Mouse (Mus musculus): ENCODE measurements at regions not wholly inside any gene's neighbourhood (a gene's known extent, or its start where the extent isn't known, plus 50 kb on each side); places are given as distances from the start of the nearest gene placed in this dataset.
"Not testable (repeated sequence)": the region's sequence is repeated elsewhere in the genome, so short reads cannot be mapped to it uniquely, and the experiment has no call there.

GRCm38 (mm10) chr3:18740344-18740743 lies 792.1 kb downstream of the Cypt12 start:
- DNase-seq (ENCODE audit: low spot score in 2 of 2), result no peak

GRCm38 (mm10) chr3:18743474-18743873 lies 795.3 kb downstream of the Cypt12 start:
- no peak for DNase-seq (ENCODE audit: low spot score in 2 of 2)

- DNase-seq (ENCODE audit: low spot score in 2 of 2), result no peak
These were observed 796.0 kb downstream of the Cypt12 start for GRCm38 (mm10) chr3:18744216-18744615.

- no peak for DNase-seq (ENCODE audit: low spot score in 2 of 2)
These were observed 798.0 kb downstream of the Cypt12 start for GRCm38 (mm10) chr3:18746206-18746605.

GRCm38 (mm10) chr3:18746898-18747297 lies 798.7 kb downstream of the Cypt12 start:
- DNase-seq (ENCODE audit: low spot score in 2 of 2), result no peak

- no peak for DNase-seq (ENCODE audit: low spot score in 2 of 2)
These were observed 803.5 kb downstream of the Cypt12 start for GRCm38 (mm10) chr3:18751660-18752259.

GRCm38 (mm10) chr3:18764301-18765078 lies 816.3 kb downstream of the Cypt12 start:
- DNase-seq (ENCODE audit: low spot score in 2 of 2), result no peak

- DNase-seq (ENCODE audit: low spot score in 2 of 2), result peak; percentile 22 to 42
These were observed 830.3 kb downstream of the Cypt12 start for GRCm38 (mm10) chr3:18778481-18778880.

- no peak for DNase-seq (ENCODE audit: low spot score in 2 of 2)
These were observed 839.4 kb downstream of the Cypt12 start for GRCm38 (mm10) chr3:18787531-18788176.

- no peak for DNase-seq (ENCODE audit: low spot score in 2 of 2)
These were observed 825.7 kb downstream of the 1700064H15Rik start for GRCm38 (mm10) chr3:18802794-18803193.

- DNase-seq (ENCODE audit: low spot score in 2 of 2), result not testable (repeated sequence)
These were observed 799.6 kb downstream of the 1700064H15Rik start for GRCm38 (mm10) chr3:18828788-18829320.

- DNase-seq (ENCODE audit: low spot score in 2 of 2), result no peak
These were observed 760.2 kb downstream of the 1700064H15Rik start for GRCm38 (mm10) chr3:18868117-18868739.

GRCm38 (mm10) chr3:18868758-18869157 lies 759.7 kb downstream of the 1700064H15Rik start:
- no peak for DNase-seq (ENCODE audit: low spot score in 2 of 2)

- no peak for DNase-seq (ENCODE audit: low spot score in 2 of 2)
These were observed 751.4 kb downstream of the 1700064H15Rik start for GRCm38 (mm10) chr3:18877060-18877459.

GRCm38 (mm10) chr3:18877572-18877971 lies 750.9 kb downstream of the 1700064H15Rik start:
- DNase-seq (ENCODE audit: low spot score in 2 of 2), result no peak

GRCm38 (mm10) chr3:18881186-18881585 lies 747.3 kb downstream of the 1700064H15Rik start:
- DNase-seq (ENCODE audit: low spot score in 2 of 2), result no peak

GRCm38 (mm10) chr3:18892813-18893212 lies 735.7 kb downstream of the 1700064H15Rik start:
- no peak for DNase-seq (ENCODE audit: low spot score in 2 of 2)

- DNase-seq (ENCODE audit: low spot score in 2 of 2), result no peak
These were observed 722.7 kb downstream of the 1700064H15Rik start for GRCm38 (mm10) chr3:18905769-18906168.

GRCm38 (mm10) chr3:18906210-18906609 lies 722.3 kb downstream of the 1700064H15Rik start:
- DNase-seq (ENCODE audit: low spot score in 2 of 2), result no peak

GRCm38 (mm10) chr3:18908737-18909136 lies 719.7 kb downstream of the 1700064H15Rik start:
- no peak for DNase-seq (ENCODE audit: low spot score in 2 of 2)

- DNase-seq (ENCODE audit: low spot score in 2 of 2), result no peak
These were observed 699.9 kb downstream of the 1700064H15Rik start for GRCm38 (mm10) chr3:18928401-18929104.
